8 mouse cellular contexts compared by ENCODE assay signal in genomic region chr12:52603695-52604255, GRCm38 (mm10).
A peak's percentile ranks its signal among the peaks of the same experiment; 100 is the strongest.
DNase-seq lines count a peak whose midpoint lies in the region; ATAC-seq and TF ChIP-seq lines count a peak whose summit lies in the region.

No protein-coding gene starts in this region.

- peak overlapping the region; percentile 91 for H3K9ac ChIP-seq in forebrain, postnatal 0 days
- H3K9ac ChIP-seq in hindbrain, embryonic 14.5 days: peak overlapping the region; percentile 90
- peak overlapping the region; percentile 53 for H3K9ac ChIP-seq in stomach, embryonic 14.5 days (replicated peaks; ENCODE audit: low read depth, low read length)

- peak overlapping the region; percentile 96 for H3K27ac ChIP-seq in forebrain, postnatal 0 days (ENCODE audit: low read depth, low read length)
- H3K27ac ChIP-seq in hindbrain, embryonic 14.5 days: peak overlapping the region; percentile 94
- H3K27ac ChIP-seq in macrophage: peak overlapping the region; percentile 94
- peak overlapping the region; percentile 92 for H3K27ac ChIP-seq in stomach, embryonic 14.5 days (ENCODE audit: low read length)

- no peaks in the 10 kb centered on the region for H3K27me3 ChIP-seq in forebrain, postnatal 0 days (ENCODE audit: insufficient read depth, low read length)
- no peaks in the 10 kb centered on the region for H3K27me3 ChIP-seq in hindbrain, embryonic 14.5 days (ENCODE audit: control insufficient read depth, insufficient read depth, low read length)
- H3K27me3 ChIP-seq in stomach, embryonic 14.5 days (ENCODE audit: control insufficient read depth, insufficient read depth, low read length): no peaks in the 10 kb centered on the region

- H3K4me3 ChIP-seq in forebrain, postnatal 0 days (ENCODE audit: low read depth, low read length): peak overlapping the region; percentile 73
- peak overlapping the region; percentile 88 for H3K4me3 ChIP-seq in hindbrain, embryonic 14.5 days (replicated peaks; ENCODE audit: low read length)
- H3K4me3 ChIP-seq in macrophage (ENCODE audit: inconsistent target): peak overlapping the region; percentile 87
- H3K4me3 ChIP-seq in stomach, embryonic 14.5 days (ENCODE audit: low read depth, low read length): peak overlapping the region; percentile 90

- no peaks in the 10 kb centered on the region for H3K4me1 ChIP-seq in forebrain, postnatal 0 days (ENCODE audit: insufficient read depth)
- H3K4me1 ChIP-seq in hindbrain, embryonic 14.5 days (replicated peaks; ENCODE audit: control insufficient read depth, insufficient read depth, low read length): peaks cover 7% of the 10 kb centered on the region; the same call in 1 of the 2 replicates
- peaks cover 6% of the 10 kb centered on the region; the same call in 1 of the 2 replicates for H3K4me1 ChIP-seq in stomach, embryonic 14.5 days (ENCODE audit: control insufficient read depth, insufficient read depth, low read length)

- H3K9me3 ChIP-seq in forebrain, postnatal 0 days (ENCODE audit: low read length): no peaks in the 10 kb centered on the region
- H3K9me3 ChIP-seq in hindbrain, embryonic 14.5 days (ENCODE audit: control insufficient read depth, low read length): no peaks in the 10 kb centered on the region
- H3K9me3 ChIP-seq in stomach, embryonic 14.5 days (ENCODE audit: control insufficient read depth, low read depth, low read length): no peaks in the 10 kb centered on the region

- no peaks in the 10 kb centered on the region for H3K36me3 ChIP-seq in forebrain, postnatal 0 days (ENCODE audit: insufficient read depth)
- no peaks in the 10 kb centered on the region for H3K36me3 ChIP-seq in hindbrain, embryonic 14.5 days (replicated peaks; ENCODE audit: control insufficient read depth, insufficient read depth)
- no peaks in the 10 kb centered on the region for H3K36me3 ChIP-seq in macrophage (ENCODE audit: inconsistent target)
- no peaks in the 10 kb centered on the region for H3K36me3 ChIP-seq in stomach, embryonic 14.5 days (ENCODE audit: control insufficient read depth, insufficient read depth, low read length)

- peak overlapping the region; percentile 63 for H3K4me2 ChIP-seq in forebrain, postnatal 0 days (ENCODE audit: low read depth)
- peak overlapping the region; percentile 67 for H3K4me2 ChIP-seq in hindbrain, embryonic 14.5 days (replicated peaks)
- peak overlapping the region; percentile 55 for H3K4me2 ChIP-seq in stomach, embryonic 14.5 days (replicated peaks; ENCODE audit: low read depth, low read length)

- ATAC-seq in forebrain, postnatal 0 days: peak; percentile 77
- ATAC-seq in hindbrain, embryonic 14.5 days (ENCODE audit: low FRiP score): peak; percentile 88
- ATAC-seq in stomach, embryonic 14.5 days (ENCODE audit: insufficient number of reproducible peaks, insufficient read depth, low FRiP score, low read depth): peak; percentile 83

- DNase-seq in retina, embryonic 14.5 days (ENCODE audit: low spot score): peak; percentile 71
- DNase-seq in retina, postnatal 1 day: no peak
- peak; percentile 53 for DNase-seq in c-Kit-positive CD71-negative TER-119-negative erythroid progenitor cells, embryonic 14.5 days (ENCODE audit: low read depth)
- no peak for DNase-seq in forebrain, postnatal 0 days
- no peak for DNase-seq in hindbrain, embryonic 14.5 days (ENCODE audit: low spot score)
- DNase-seq in left cerebral cortex, adult 11 months (ENCODE audit: low spot score): peak; percentile 80

- 0 out of 2 replicates have a peak, but pooled peaks have one; percentile 8 for TF ChIP-seq CTCF in forebrain, postnatal 0 days (IDR thresholded peaks at IDR 0.05; ENCODE audit: low read depth)

- WGBS in forebrain, postnatal 0 days: 2% methylated on average over 21 of the region's 21 CpGs
- under 1% methylated on average over 21 of the region's 21 CpGs for WGBS in hindbrain, embryonic 14.5 days
- 1% methylated on average over 21 of the region's 21 CpGs for WGBS in macrophage (ENCODE audit: missing documents)
- WGBS in stomach, embryonic 14.5 days: under 1% methylated on average over 21 of the region's 21 CpGs

- H3K79me2 ChIP-seq in macrophage (ENCODE audit: inconsistent target): no peaks in the 10 kb centered on the region

Comparison
In these comparisons a context has a peak if more than half of its experiments do, and no peak if none do; other contexts are left out.
1. DNase-seq: peak in retina, embryonic 14.5 days (single experiment), c-Kit-positive CD71-negative TER-119-negative erythroid progenitor cells, embryonic 14.5 days (single experiment) and left cerebral cortex, adult 11 months (single experiment); none in retina, postnatal 1 day (single experiment), forebrain, postnatal 0 days (single experiment) and hindbrain, embryonic 14.5 days (single experiment).
2. Peak in every context shown above with its lines, with median percentiles within 50 percentile points of each other: ATAC-seq, H3K27ac ChIP-seq, H3K4me2 ChIP-seq, H3K4me3 ChIP-seq and H3K9ac ChIP-seq.